Mouse (Mus musculus) ES-E14 (cell line): ENCODE results near the gene Osbpl9. TPM values are rescaled to one million over a fixed set of nuclear protein-coding genes. Genes with fewer than 3 reads are reported as not detected.

Experiments used
- DNase-seq: peaks from one replicate; pipeline ENCODE4 v3.0.0-alpha.2; 2013; ENCODE audit warnings: low read depth, low spot score
- H3K27ac ChIP-seq: 2 replicates; pipeline ENCODE4 v1.5.1; 2012; ENCODE audit warnings: low read depth, mild to moderate bottlenecking, low read length, moderate library complexity, mixed read lengths; ENCODE audit not compliant: poor library complexity, insufficient read depth, severe bottlenecking
- H3K36me3 ChIP-seq: 2 replicates; pipeline ENCODE4 v1.6.1; 2012; ENCODE audit warnings: mild to moderate bottlenecking, low read length, moderate library complexity, mixed read lengths; ENCODE audit not compliant: control insufficient read depth, poor library complexity, insufficient read depth, severe bottlenecking
- H3K4me1 ChIP-seq, 2 experiments: fragments of 150-350 bp in 1 of 2; sonication (generic) in 1 of 2; 2 replicates each; pipeline ENCODE4 v1.6.1; 2012; ENCODE audit warnings: low read length in 2 of 2, mild to moderate bottlenecking in 1 of 2, mixed read lengths in 1 of 2; ENCODE audit not compliant: control insufficient read depth in 2 of 2, insufficient read depth in 2 of 2, poor library complexity in 1 of 2
- H3K4me3 ChIP-seq, 2 experiments: fragments of 150-350 bp in 1 of 2; sonication (generic) in 1 of 2; 2 replicates each; pipeline ENCODE4 v1.5.1; 2012; ENCODE audit warnings: low read length in 2 of 2, low read depth in 1 of 2, mild to moderate bottlenecking in 1 of 2, mixed read lengths in 1 of 2; ENCODE audit not compliant: insufficient read depth in 1 of 2, poor library complexity in 1 of 2, severe bottlenecking in 1 of 2
- H3K9ac ChIP-seq: 2 replicates; pipeline ENCODE4 v1.6.1; 2012; ENCODE audit warnings: low read depth, mild to moderate bottlenecking, low read length, mixed read lengths; ENCODE audit not compliant: poor library complexity, insufficient read depth, severe bottlenecking
- H3K9me3 ChIP-seq: fragments of 150-350 bp; sonication (generic); 2 replicates; pipeline ENCODE4 v1.6.1; 2012; ENCODE audit warnings: low read depth, mild to moderate bottlenecking, low read length; ENCODE audit not compliant: control insufficient read depth, insufficient read depth
- CHD2 ChIP-seq: IDR thresholded peaks from 2 replicates; pipeline ENCODE4 v1.6.1; 2014; ENCODE audit warnings: mild to moderate bottlenecking, low read depth, low read length, inconsistent platforms
- HCFC1 ChIP-seq: IDR thresholded peaks from 2 replicates; pipeline ENCODE4 v1.6.1; 2012; ENCODE audit warnings: low read length, inconsistent platforms, borderline replicate concordance; ENCODE audit not compliant: insufficient read depth
- MAFK ChIP-seq: IDR thresholded peaks from 2 replicates; pipeline ENCODE4 v1.6.1; 2014; ENCODE audit warnings: mild to moderate bottlenecking, low read depth, low read length, inconsistent platforms; ENCODE audit not compliant: insufficient read depth
- ZC3H11A ChIP-seq: IDR thresholded peaks from 2 replicates; pipeline ENCODE4 v1.6.1; 2012; ENCODE audit warnings: low read depth, mild to moderate bottlenecking, inconsistent platforms, low read length, borderline replicate concordance
- ZNF384 ChIP-seq: IDR thresholded peaks from 2 replicates; pipeline ENCODE4 v1.6.1; 2012; ENCODE audit warnings: low read depth, low read length, inconsistent platforms
- in situ Hi-C, 2 experiments: fragments of 600-800 bp; cut with MboI; formaldehyde crosslinking; loops; one replicate each; pipeline ENCODE4 v1.15.1; 2025; ENCODE audit warnings: low sequenced_read_pairs in 2 of 2, inconsistent platforms in 1 of 2; ENCODE audit not compliant: unreplicated experiment in 2 of 2
- total RNA-seq: library from RNA; depleted of rRNA; stranded (reverse); fragments of 300-350 nt; gene quantifications from 2 replicates; pipeline ENCODE4 v1.2.3, GENCODE M21; 2012

The Osbpl9 gene
- total RNA-seq, 1 experiment, result 39.5 TPM

DNA sequence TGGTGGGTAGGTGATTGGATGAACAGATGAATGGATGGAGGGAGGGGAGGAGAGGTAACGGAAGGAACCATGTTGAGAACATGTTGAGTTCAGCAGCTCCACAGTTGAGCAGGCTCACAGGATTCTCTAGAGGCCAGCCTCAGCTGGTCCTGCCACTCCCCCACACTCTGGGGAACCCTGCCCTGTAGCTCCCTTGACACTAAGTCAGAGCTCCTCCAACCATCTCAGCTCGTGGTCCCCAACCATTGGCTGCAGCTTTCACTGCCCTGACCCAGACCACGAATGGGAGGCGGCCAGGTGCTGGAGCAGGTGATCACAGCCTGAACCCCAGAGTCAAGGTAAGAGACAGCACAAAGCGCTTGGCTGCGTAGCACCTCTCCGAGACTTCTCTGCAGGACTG is 15.9 kb upstream of the Osbpl9 start:
- no peak for DNase-seq
- Histone ChIP-seq H3K9ac (no peak overlapping the region), H3K4me1 (no peaks in the 10 kb centered on the region; a peak in 1 of 4 replicates), H3K4me3 (0 out of 4 replicates have a peak overlapping the region, but pooled peaks of 1 of the 2 experiments have one; percentile 12), H3K9me3 (no peaks in the 10 kb centered on the region), H3K36me3 (no peaks in the 10 kb centered on the region), H3K27ac (no peak overlapping the region)
- in situ Hi-C loops, result no loop called here
- TF ChIP-seq HCFC1 (no peak), CHD2 (no peak), MAFK (no peak), ZC3H11A (no peak), ZNF384 (no peak)

DNA sequence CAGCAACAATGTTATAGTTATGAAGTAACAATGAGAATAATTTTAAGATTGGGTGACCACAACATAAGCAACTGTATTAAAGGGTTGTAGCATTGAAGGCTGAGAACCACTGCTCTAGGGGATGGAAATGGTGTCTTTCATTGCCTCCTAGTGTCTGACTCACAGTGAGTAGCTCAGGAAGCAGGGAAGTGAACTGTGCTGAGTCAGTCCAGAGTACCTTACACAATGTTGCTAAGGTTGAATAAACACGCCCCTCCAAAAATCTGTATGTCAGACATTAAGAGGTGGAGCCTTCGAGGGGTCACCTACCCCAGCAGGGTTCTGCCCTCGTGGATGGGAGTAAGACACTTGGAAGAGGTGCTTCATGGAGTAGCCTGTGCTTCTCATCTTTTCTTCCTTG is 11.9 kb upstream of the Osbpl9 start:
- H3K9ac ChIP-seq, result no peak overlapping the region
- in situ Hi-C loops, result no loop called here
- no peak overlapping the region for H3K27ac ChIP-seq
- no peaks in the 10 kb centered on the region for H3K36me3 ChIP-seq
- TF ChIP-seq ZC3H11A (no peak), CHD2 (no peak), HCFC1 (no peak), ZNF384 (no peak), MAFK (no peak)
- H3K4me1 ChIP-seq, result no peaks in the 10 kb centered on the region; a peak in 1 of 4 replicates
- H3K4me3 ChIP-seq, result no peak overlapping the region
- no peak for DNase-seq
- H3K9me3 ChIP-seq, result no peaks in the 10 kb centered on the region

DNA sequence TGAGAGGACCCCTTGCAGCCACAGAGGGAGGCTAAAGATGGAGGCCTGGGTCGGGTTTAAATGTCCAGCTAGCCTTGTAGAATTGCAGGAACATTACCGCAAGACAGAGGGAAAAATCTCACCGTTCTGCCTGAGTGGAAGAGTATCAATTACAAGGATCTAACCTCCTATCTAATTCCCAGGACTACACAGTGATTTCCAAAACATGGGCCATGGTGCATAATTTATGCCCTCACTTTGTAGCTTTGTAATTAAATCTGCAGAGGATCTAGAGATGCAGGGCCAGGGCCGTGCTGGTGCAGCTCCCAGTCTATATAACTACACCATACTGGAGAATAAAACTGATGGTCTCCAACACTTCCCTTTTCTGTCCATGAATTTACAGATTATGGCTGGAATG is 8.8 kb upstream of the Osbpl9 start:
- TF ChIP-seq MAFK (no peak), ZC3H11A (no peak), HCFC1 (no peak), CHD2 (no peak), ZNF384 (no peak)
- Histone ChIP-seq H3K4me1 (no peaks in the 10 kb centered on the region), H3K4me3 (no peak overlapping the region), H3K27ac (no peak overlapping the region), H3K9me3 (no peaks in the 10 kb centered on the region), H3K9ac (no peak overlapping the region), H3K36me3 (no peaks in the 10 kb centered on the region)
- no peak for DNase-seq
- in situ Hi-C loops, result no loop called here

DNA sequence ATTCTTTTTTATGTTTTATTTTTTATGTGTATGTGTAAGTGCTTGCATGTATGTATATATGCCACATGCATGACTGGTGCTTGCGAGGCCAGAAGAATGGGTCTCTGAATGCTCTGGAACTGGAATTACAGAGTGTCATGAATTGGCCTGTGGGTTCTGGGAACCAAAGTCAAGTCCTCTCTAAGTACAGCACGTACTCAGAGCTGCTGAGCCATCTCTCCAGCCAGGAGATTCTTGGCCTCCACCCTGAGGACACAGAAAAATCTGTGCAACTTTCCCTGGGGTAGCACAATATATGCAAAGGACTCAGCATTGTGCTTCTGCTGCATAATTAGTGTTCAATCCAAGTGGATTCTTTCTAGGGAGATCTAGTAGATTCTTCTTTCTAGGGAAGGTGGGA is 8.2 kb upstream of the Osbpl9 start:
- in situ Hi-C loops, result no loop called here
- H3K4me3 ChIP-seq, result no peak overlapping the region
- no peak for TF ChIP-seq HCFC1
- no peak for TF ChIP-seq CHD2
- TF ChIP-seq ZNF384, result no peak
- TF ChIP-seq ZC3H11A, result no peak
- TF ChIP-seq MAFK, result no peak
- H3K4me1 ChIP-seq, result no peaks in the 10 kb centered on the region
- H3K9ac ChIP-seq, result no peak overlapping the region
- H3K9me3 ChIP-seq, result no peaks in the 10 kb centered on the region
- no peak for DNase-seq
- no peaks in the 10 kb centered on the region for H3K36me3 ChIP-seq
- no peak overlapping the region for H3K27ac ChIP-seq

DNA sequence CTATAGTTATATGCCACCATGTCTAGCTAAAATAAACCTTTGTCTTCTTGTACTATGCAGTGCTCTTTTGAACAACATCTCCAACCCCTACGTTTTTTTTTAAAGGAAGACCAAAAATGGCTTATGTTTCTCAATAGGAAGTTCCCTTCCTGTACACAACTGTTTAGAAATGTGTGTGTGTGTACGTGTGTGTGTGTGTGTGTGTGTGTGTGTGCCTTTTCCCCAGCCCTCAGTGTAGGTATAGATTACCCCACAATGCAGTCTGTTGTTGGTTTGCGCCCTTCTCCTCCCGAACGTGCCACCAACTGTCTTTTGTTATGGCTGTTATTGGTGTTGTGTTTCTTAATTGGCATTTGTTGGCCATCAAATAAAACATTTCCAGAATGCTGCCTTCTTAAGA is 5.5 kb upstream of the Osbpl9 start:
- in situ Hi-C loops, result no loop called here
- no peak for DNase-seq
- H3K9me3 ChIP-seq, result no peaks in the 10 kb centered on the region

More for the DNA sequence above, 5.5 kb upstream of the Osbpl9 start:
- H3K4me1 ChIP-seq, result no peaks in the 10 kb centered on the region
- H3K36me3 ChIP-seq, result no peaks in the 10 kb centered on the region
- H3K9ac ChIP-seq, result no peak overlapping the region
- no peak overlapping the region for H3K4me3 ChIP-seq
- no peak overlapping the region for H3K27ac ChIP-seq
- TF ChIP-seq ZNF384 (no peak), CHD2 (no peak), ZC3H11A (no peak), HCFC1 (no peak), MAFK (no peak)
